Mouse (Mus musculus) C3H10T1/2 (cell line): ENCODE measurements around the gene E2f2. TPM values are rescaled to one million over a fixed set of nuclear protein-coding genes. Genes with fewer than 3 reads are reported as not detected.

Source experiments
- polyA plus RNA-seq, 2 experiments: library from polyadenylated mRNA; unstranded; fragments of >200 nt; fragmentation: generic; extraction: Trizol; gene quantifications; one replicate each; pipeline ENCODE4 v1.2.1; 2012; ENCODE audit warnings: missing spikeins in 2 of 2

Gene E2f2
- 1 to 10 TPM in 1 of 2 experiments, under 1 TPM in 1; 0.73 to 2.0 TPM for polyA plus RNA-seq

GRCm38 (mm10) chr4:136172011-136172541, at the start of gene E2f2:
E2f2 (plus strand) TSS chr4:136172394.

GRCm38 (mm10) chr4:136143193-136143976, 28.8 kb upstream of the E2f2 start, which contains the start of gene Id3:
Id3 (plus strand) TSS chr4:136143497.

GRCm38 (mm10) chr4:136206033-136206893, 34.1 kb downstream of the E2f2 start, which contains the start of gene Asap3:
Asap3 (plus strand) TSS chr4:136206365.

Other genes starting within 250 kb of the E2f2 start
- gene Hmgcl, start 225.9 kb upstream of the E2f2 start, polyA plus RNA-seq = 10 to 100 TPM; 19.6 to 44.9 TPM
- gene Gale, start 208.7 kb upstream of the E2f2 start, polyA plus RNA-seq = 10 to 100 TPM; 26.2 to 35.1 TPM
- 10 to 100 TPM; 57.3 to 66.3 TPM for gene Lypla2, start 199.8 kb upstream of the E2f2 start, polyA plus RNA-seq
- gene Pithd1, start 185.1 kb upstream of the E2f2 start, polyA plus RNA-seq = 10 to 100 TPM; 25.4 to 35.3 TPM
- 10 to 100 TPM in 1 of 2 experiments, 1 to 10 TPM in 1; 3.0 to 16.7 TPM for gene Eloa, start 150.6 kb upstream of the E2f2 start, polyA plus RNA-seq
- gene Rpl11, start 119.0 kb upstream of the E2f2 start, polyA plus RNA-seq = 1,000 to 10,000 TPM; 1,860 to 3,283 TPM
- gene Id3, start 28.9 kb upstream of the E2f2 start, polyA plus RNA-seq = 100 to 1,000 TPM; 104 to 264 TPM
- gene Asap3, start 34.0 kb downstream of the E2f2 start, polyA plus RNA-seq = 10 to 100 TPM in 1 of 2 experiments, 1 to 10 TPM in 1; 1.4 to 11.2 TPM
- 1 to 10 TPM; 3.8 to 9.2 TPM for gene Tcea3, start 75.3 kb downstream of the E2f2 start, polyA plus RNA-seq
- gene Zfp46, start 112.3 kb downstream of the E2f2 start, polyA plus RNA-seq = 10 to 100 TPM in 1 of 2 experiments, under 1 TPM in 1; 0.80 to 10.6 TPM
- 10 to 100 TPM in 1 of 2 experiments, 1 to 10 TPM in 1; 4.4 to 25.2 TPM for gene Hnrnpr, start 138.5 kb downstream of the E2f2 start, polyA plus RNA-seq